Mouse (Mus musculus) MEL (cell line): ENCODE data around the gene Spice1. TPM values are rescaled to one million over a fixed set of nuclear protein-coding genes. Genes with fewer than 3 reads are reported as not detected.

ENCODE experiments used
- DNase-seq: peaks from one replicate; pipeline ENCODE4 v3.0.0; 2011; ENCODE audit warnings: low read depth, low spot score
- H3K27ac ChIP-seq: 2 replicates; pipeline ENCODE4 v1.5.1; 2012; ENCODE audit warnings: low read depth, mild to moderate bottlenecking, control low read depth, low read length, moderate library complexity; ENCODE audit not compliant: control insufficient read depth
- H3K27me3 ChIP-seq, 2 experiments: fragments of 150-350 bp in 1 of 2; sonication (generic) in 1 of 2; 2 replicates each; pipeline ENCODE4 v1.6.1; 2012; ENCODE audit warnings: low read length in 2 of 2, mild to moderate bottlenecking in 2 of 2, improper control_type of control experiment in 1 of 2, moderate library complexity in 1 of 2; ENCODE audit not compliant: insufficient read depth in 2 of 2, control insufficient read depth in 1 of 2
- H3K36me3 ChIP-seq, 2 experiments: 2 replicates each; pipeline ENCODE4 v1.6.1; 2012 to 2014; ENCODE audit warnings: low read length in 2 of 2, improper control_type of control experiment in 1 of 2, inconsistent platforms in 1 of 2, mild to moderate bottlenecking in 1 of 2; ENCODE audit not compliant: insufficient read depth in 2 of 2, control insufficient read depth in 1 of 2
- H3K4me1 ChIP-seq, 2 experiments: fragments of 150-350 bp in 1 of 2; sonication (generic) in 1 of 2; 2 replicates each; pipeline ENCODE4 v1.6.1; 2012; ENCODE audit warnings: low read length in 2 of 2, improper control_type of control experiment in 1 of 2, mild to moderate bottlenecking in 1 of 2; ENCODE audit not compliant: insufficient read depth in 2 of 2, control insufficient read depth in 1 of 2
- H3K4me3 ChIP-seq, 2 experiments: fragments of 150-350 bp in 1 of 2; sonication (generic) in 1 of 2; 2 replicates each; pipeline ENCODE4 v1.5.1; 2012; ENCODE audit warnings: low read depth in 2 of 2, low read length in 2 of 2, mild to moderate bottlenecking in 2 of 2, moderate library complexity in 2 of 2, control low read depth in 1 of 2, improper control_type of control experiment in 1 of 2; ENCODE audit not compliant: control insufficient read depth in 1 of 2, insufficient read depth in 1 of 2
- H3K79me2 ChIP-seq: 2 replicates; pipeline ENCODE4 v1.6.1; 2012; ENCODE audit warnings: mild to moderate bottlenecking, low read length, moderate library complexity; ENCODE audit not compliant: control insufficient read depth, poor library complexity, insufficient read depth
- H3K9ac ChIP-seq: 2 replicates; pipeline ENCODE4 v1.6.1; 2012; ENCODE audit warnings: low read depth, mild to moderate bottlenecking, control low read depth, low read length, moderate library complexity; ENCODE audit not compliant: control insufficient read depth, poor library complexity, severe bottlenecking
- H3K9me3 ChIP-seq: fragments of 150-350 bp; sonication (generic); replicated peaks from 2 replicates; pipeline ENCODE4 v1.6.1; 2012; ENCODE audit warnings: mild to moderate bottlenecking, low read length, improper control_type of control experiment, moderate library complexity; ENCODE audit not compliant: insufficient read depth
- BHLHE40 ChIP-seq: IDR thresholded peaks from 2 replicates; pipeline ENCODE4 v1.6.1; 2012; ENCODE audit warnings: low read depth, mild to moderate bottlenecking, inconsistent platforms, low read length, improper control_type of control experiment, borderline replicate concordance
- CHD2 ChIP-seq: IDR thresholded peaks from 2 replicates; pipeline ENCODE4 v1.6.1; 2011; ENCODE audit warnings: low read length, improper control_type of control experiment
- CTCF ChIP-seq, 3 experiments: IDR thresholded peaks in 2 of 3; conservative IDR thresholded peaks in 1 of 3; 2 replicates each; pipeline ENCODE4 v1.5.1; 2011 to 2012; ENCODE audit warnings: low read length in 3 of 3, low read depth in 2 of 3, mild to moderate bottlenecking in 2 of 3, improper control_type of control experiment in 1 of 3, inconsistent platforms in 1 of 3, mixed read lengths in 1 of 3, moderate library complexity in 1 of 3; ENCODE audit not compliant: control insufficient read depth in 1 of 3, insufficient read depth in 1 of 3, poor library complexity in 1 of 3, severe bottlenecking in 1 of 3
- E2F4 ChIP-seq: IDR thresholded peaks from 2 replicates; pipeline ENCODE4 v1.6.1; 2011; ENCODE audit warnings: low read depth, low read length, improper control_type of control experiment, borderline replicate concordance
- EP300 ChIP-seq, 2 experiments: IDR thresholded peaks; 2 replicates each; pipeline ENCODE4 v1.6.1; 2011; ENCODE audit warnings: improper control_type of control experiment in 2 of 2, low read length in 2 of 2, low read depth in 1 of 2, mild to moderate bottlenecking in 1 of 2
- ETS1 ChIP-seq: IDR thresholded peaks from 2 replicates; pipeline ENCODE4 v1.6.1; 2012; ENCODE audit warnings: low read depth, mild to moderate bottlenecking, inconsistent platforms, low read length, improper control_type of control experiment, moderate library complexity
- GABPA ChIP-seq: IDR thresholded peaks from 2 replicates; pipeline ENCODE4 v1.6.1; 2012; ENCODE audit warnings: low read depth, mild to moderate bottlenecking, inconsistent platforms, low read length, improper control_type of control experiment, moderate library complexity
- GATA1 ChIP-seq: IDR thresholded peaks from 2 replicates; pipeline ENCODE4 v1.6.1; 2011; ENCODE audit warnings: low read depth, low read length, improper control_type of control experiment
- JUND ChIP-seq: IDR thresholded peaks from 2 replicates; pipeline ENCODE4 v1.6.1; 2011; ENCODE audit warnings: low read depth, mild to moderate bottlenecking, improper control_type of control experiment, low read length
- KAT2A ChIP-seq: conservative IDR thresholded peaks from 2 replicates; pipeline ENCODE4 v1.6.1; 2012; ENCODE audit warnings: low read depth, low read length, improper control_type of control experiment, inconsistent platforms
- MAFK ChIP-seq: IDR thresholded peaks from 2 replicates; pipeline ENCODE4 v1.6.1; 2011; ENCODE audit warnings: low read depth, mild to moderate bottlenecking, low read length, improper control_type of control experiment, borderline replicate concordance
- MAZ ChIP-seq: IDR thresholded peaks from 2 replicates; pipeline ENCODE4 v1.6.1; 2012; ENCODE audit warnings: low read depth, mild to moderate bottlenecking, inconsistent platforms, low read length, improper control_type of control experiment
- MXI1 ChIP-seq: IDR thresholded peaks from 2 replicates; pipeline ENCODE4 v1.6.1; 2011; ENCODE audit warnings: mild to moderate bottlenecking, low read depth, low read length, improper control_type of control experiment
- MYC ChIP-seq: IDR thresholded peaks from 2 replicates; pipeline ENCODE4 v1.6.1; 2011; ENCODE audit warnings: low read depth, mild to moderate bottlenecking, low read length, improper control_type of control experiment, moderate library complexity
- POLR2AphosphoS5 ChIP-seq: IDR thresholded peaks from 2 replicates; pipeline ENCODE4 v1.6.1; 2012; ENCODE audit warnings: low read depth, borderline replicate concordance, mild to moderate bottlenecking, inconsistent platforms, low read length, moderate library complexity, mixed read lengths
- RCOR1 ChIP-seq: IDR thresholded peaks from 2 replicates; pipeline ENCODE4 v1.6.1; 2012; ENCODE audit warnings: low read depth, mild to moderate bottlenecking, inconsistent platforms, low read length, improper control_type of control experiment
- SIN3A ChIP-seq: IDR thresholded peaks from 2 replicates; pipeline ENCODE4 v1.6.1; 2012; ENCODE audit warnings: low read length, improper control_type of control experiment, inconsistent platforms
- SMC3 ChIP-seq: IDR thresholded peaks from 2 replicates; pipeline ENCODE4 v1.6.1; 2011; ENCODE audit warnings: low read depth, low read length, improper control_type of control experiment
- TAL1 ChIP-seq: IDR thresholded peaks from 2 replicates; pipeline ENCODE4 v1.6.1; 2012; ENCODE audit warnings: mild to moderate bottlenecking, inconsistent platforms, low read length, moderate library complexity, mixed read lengths
- TCF12 ChIP-seq: IDR thresholded peaks from 2 replicates; pipeline ENCODE4 v1.6.1; 2014; ENCODE audit warnings: low read depth, mild to moderate bottlenecking, inconsistent platforms, low read length, improper control_type of control experiment, moderate library complexity
- ZC3H11A ChIP-seq: IDR thresholded peaks from 2 replicates; pipeline ENCODE4 v1.6.1; 2012; ENCODE audit warnings: low read depth, mild to moderate bottlenecking, inconsistent platforms, low read length, improper control_type of control experiment
- ZMIZ1 ChIP-seq: IDR thresholded peaks from 2 replicates; pipeline ENCODE4 v1.6.1; 2012; ENCODE audit warnings: low read depth, mild to moderate bottlenecking, inconsistent platforms, low read length, improper control_type of control experiment, moderate library complexity
- ZNF384 ChIP-seq: IDR thresholded peaks from 2 replicates; pipeline ENCODE4 v1.6.1; 2012; ENCODE audit warnings: low read depth, mild to moderate bottlenecking, inconsistent platforms, low read length, improper control_type of control experiment
- polyA plus RNA-seq, 2 experiments: library from polyadenylated mRNA; stranded (reverse) in 1 of 2; unstranded in 1 of 2; fragments of >175 nt in 1 of 2; fragments of >200 nt in 1 of 2; gene quantifications; 2 replicates each; pipeline versions ENCODE4 v1.2.1 to v1.2.4; 2012; ENCODE audit warnings: low replicate concordance in 2 of 2, low read depth in 1 of 2; ENCODE audit not compliant: insufficient read length in 2 of 2, insufficient read depth in 1 of 2, missing spikeins in 1 of 2
- total RNA-seq: library from RNA; depleted of rRNA; stranded (reverse); fragments of 300-350 nt; gene quantifications from 2 replicates; pipeline ENCODE4 v1.2.3, GENCODE M21; 2012

The Spice1 gene
- total and polyA plus RNA-seq, 3 experiments: 14.8 to 24.1 TPM; not detected in 1

DNA sequence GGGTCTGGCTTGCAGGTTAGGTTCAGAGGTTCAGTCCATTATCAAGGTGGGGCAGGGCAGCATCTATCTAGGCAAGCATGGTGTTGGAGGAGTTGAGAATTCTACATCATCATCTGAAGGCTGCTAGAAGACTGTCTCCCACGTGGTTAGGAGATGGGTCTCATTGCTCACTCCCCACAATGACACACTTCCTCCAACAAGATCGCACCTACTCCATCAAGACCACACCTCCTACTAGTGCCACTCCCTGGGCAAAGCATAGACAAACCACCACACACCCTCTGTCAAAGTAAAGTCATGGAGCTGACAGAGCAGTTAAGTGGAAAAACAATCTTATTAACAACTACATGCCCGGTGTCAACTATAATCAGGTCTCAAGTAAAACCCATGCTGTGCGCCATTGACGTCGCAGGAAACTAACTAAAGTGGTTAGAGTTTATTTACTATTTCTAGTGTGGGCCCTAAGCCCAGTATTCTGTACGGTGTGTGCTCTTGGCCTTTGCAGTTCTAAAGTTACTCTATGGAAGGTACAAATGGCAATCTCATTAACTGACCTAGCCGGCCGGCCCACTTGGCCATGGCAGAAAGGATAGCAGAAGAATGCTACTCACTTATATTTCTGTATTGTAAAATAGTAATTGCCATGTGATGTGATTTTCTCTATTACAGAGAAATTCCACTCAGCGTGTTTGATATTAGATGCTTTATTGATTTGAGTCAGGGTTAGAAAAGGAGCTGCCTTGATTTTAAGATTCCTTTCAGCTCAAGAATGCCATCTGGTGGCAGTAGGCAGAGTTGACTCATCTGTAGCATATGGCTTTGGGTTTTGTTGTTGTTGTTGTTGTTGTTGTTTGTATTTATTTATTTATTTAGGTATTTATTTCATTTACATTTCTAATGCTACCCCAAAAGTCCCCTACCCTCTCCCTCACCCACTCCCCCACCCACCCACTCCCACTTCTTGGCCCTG lies 15.3 kb downstream of the Spice1 start (continued):
- TF ChIP-seq GABPA (no peak), SMC3 (peak; percentile 83), ZC3H11A (peak; percentile 70), MAZ (no peak), POLR2AphosphoS5 (no peak), ZMIZ1 (no peak), JUND (no peak)

DNA sequence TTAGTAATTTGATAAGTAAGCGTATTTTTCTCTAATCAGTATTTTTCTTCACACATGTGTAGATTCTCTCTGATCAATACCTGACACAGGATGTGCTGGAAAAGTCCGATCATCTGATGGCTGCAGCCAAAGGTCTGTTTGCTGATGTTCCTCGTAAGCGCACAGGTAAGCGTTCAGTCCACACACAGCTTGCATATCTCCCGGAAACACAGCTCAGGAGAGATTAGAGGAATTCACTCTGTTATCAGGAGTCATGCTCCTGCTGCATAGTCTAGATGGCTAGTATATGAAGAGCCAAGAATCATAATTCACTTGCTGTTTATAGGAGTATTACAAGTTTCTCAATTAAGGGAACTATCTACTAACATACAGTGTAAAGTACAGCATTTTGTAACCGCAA lies 18.6 kb downstream of the Spice1 start:
- Histone ChIP-seq H3K27ac (no peak overlapping the region), H3K4me3 (no peak overlapping the region), H3K9ac (no peak overlapping the region), H3K9me3 (no peaks in the 10 kb centered on the region), H3K79me2 (no peaks in the 10 kb centered on the region), H3K4me1 (peaks cover 9 to 13% of the 10 kb centered on the region in 2 experiments), H3K27me3 (no peaks in the 10 kb centered on the region)
- peak; percentile 69 for DNase-seq
- TF ChIP-seq E2F4 (no peak), MAFK (no peak), MYC (0 out of 2 replicates have a peak, but pooled peaks have one; percentile 34), RCOR1 (peak; percentile 96), MAZ (no peak), CTCF (IDR thresholded peaks at IDR 0.05 in 2 of 3, conservative IDR thresholded peaks at IDR 0.05 in 1 of 3; ENCODE audit: control insufficient read depth in 1 of 3, insufficient read depth in 1 of 3, low read depth in 2 of 3, low read length in 3 of 3, poor library complexity in 1 of 3, severe bottlenecking in 1 of 3) (no peak), SIN3A (peak; percentile 53; the same call in 1 of the 2 replicates), BHLHE40 (peak; percentile 30; the same call in 1 of the 2 replicates), EP300 (IDR thresholded peaks at IDR 0.05; ENCODE audit: low read depth in 1 of 2, low read length in 2 of 2) (peak; percentile 96), KAT2A (no peak), TCF12 (peak; percentile 99), CHD2 (no peak), TAL1 (peak; percentile 79), ZNF384 (no peak), ETS1 (peak; percentile 86), MXI1 (peak; percentile 62), GATA1 (peak; percentile 98)
- TF ChIP-seq, all 39 proteins: peak for 10
- peaks cover 11 to 12% of the 10 kb centered on the region in 2 experiments for H3K36me3 ChIP-seq
